Mouse (Mus musculus): ENCODE results near the gene Rps23. TPM values are rescaled to one million over a fixed set of nuclear protein-coding genes. Genes with fewer than 3 reads are reported as not detected.

Rps23 gene
- polyA plus RNA-seq, 1 experiment = 1,782 TPM

DNA sequence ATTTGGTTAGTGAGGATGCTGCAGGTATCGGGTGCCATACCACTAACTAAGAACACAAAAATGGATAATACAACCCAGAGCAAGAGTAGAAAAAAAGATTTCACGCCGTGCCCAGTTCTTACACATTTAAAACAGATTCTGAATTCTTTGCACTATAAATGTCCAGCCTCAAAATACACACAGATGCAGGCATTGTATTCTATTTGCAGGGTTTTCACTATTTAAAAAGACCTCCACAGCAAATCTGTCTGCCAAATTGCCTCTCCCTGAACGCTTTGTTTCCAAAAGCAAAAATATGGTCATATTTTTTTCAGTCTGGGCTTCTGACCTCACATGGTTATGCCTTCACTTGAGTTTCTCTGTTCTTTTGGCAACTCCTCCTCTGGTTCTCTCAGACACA is 27.9 kb upstream of the Rps23 start:
- TF ChIP-seq E2F4 (IDR thresholded peaks at IDR 0.05; ENCODE audit: insufficient read depth) = no peak
- TF ChIP-seq USF1 (IDR thresholded peaks at IDR 0.05; ENCODE audit: low read depth) = no peak
- no peak for TF ChIP-seq TCF3 (IDR thresholded peaks at IDR 0.05; ENCODE audit: insufficient read length, low read depth)
- TF ChIP-seq POLR2AphosphoS2 (IDR thresholded peaks at IDR 0.05; ENCODE audit: insufficient read length, low read depth) = no peak
- no peak for TF ChIP-seq CEBPB (IDR thresholded peaks at IDR 0.05; ENCODE audit: insufficient read depth, poor library complexity, severe bottlenecking)
- no peak for TF ChIP-seq MYOG (IDR thresholded peaks at IDR 0.05; ENCODE audit: control insufficient read depth in 1 of 3, insufficient read depth in 1 of 3, insufficient read length in 2 of 3, low read depth in 2 of 3)
- no peak for TF ChIP-seq POLR2A (IDR thresholded peaks at IDR 0.05; ENCODE audit: insufficient read length, low read depth)
- TF ChIP-seq MYOD1 (IDR thresholded peaks at IDR 0.05; ENCODE audit: control insufficient read depth in 1 of 3, insufficient read length in 2 of 3, low read depth in 2 of 3) = no peak
- TF ChIP-seq TCF12 (IDR thresholded peaks at IDR 0.05; ENCODE audit: insufficient read depth, poor library complexity, severe bottlenecking) = no peak
- TF ChIP-seq SRF (IDR thresholded peaks at IDR 0.05; ENCODE audit: control insufficient read depth, insufficient read length, low read depth) = no peak
- no peak for TF ChIP-seq REST (IDR thresholded peaks at IDR 0.05; ENCODE audit: insufficient read depth, insufficient read length)
- TF ChIP-seq MAX (IDR thresholded peaks at IDR 0.05; ENCODE audit: low read depth) = no peak
- no peaks in the 10 kb centered on the region for H3K79me2 ChIP-seq (ENCODE audit: control insufficient read depth, insufficient read depth)
- no peaks in the 10 kb centered on the region for H3K36me3 ChIP-seq (ENCODE audit: control insufficient read depth, insufficient read depth)

DNA sequence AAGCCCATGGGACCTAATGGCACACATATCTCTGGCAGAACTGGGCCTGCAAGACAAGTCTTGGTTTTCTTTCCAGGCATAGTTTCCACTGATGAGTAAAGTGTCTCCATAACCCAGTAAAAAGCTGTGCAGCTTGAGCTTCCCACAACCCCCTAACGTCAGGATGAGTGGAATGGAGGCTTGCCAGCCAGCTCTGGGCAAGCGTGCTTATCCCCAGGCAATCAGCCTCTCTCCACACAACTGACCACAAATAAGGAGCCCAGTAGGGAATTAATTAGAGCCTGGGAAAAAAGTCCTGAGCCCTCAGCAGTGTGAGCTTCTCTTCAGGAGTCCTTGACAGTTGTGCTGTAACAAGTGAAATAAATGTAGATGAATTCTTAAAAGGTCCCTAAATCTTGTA is 26.7 kb upstream of the Rps23 start:
- TF ChIP-seq MYOD1 (IDR thresholded peaks at IDR 0.05; ENCODE audit: control insufficient read depth in 1 of 3, insufficient read length in 2 of 3, low read depth in 2 of 3) (no peak), CEBPB (IDR thresholded peaks at IDR 0.05; ENCODE audit: insufficient read depth, poor library complexity, severe bottlenecking) (no peak), MYOG (IDR thresholded peaks at IDR 0.05; ENCODE audit: control insufficient read depth in 1 of 3, insufficient read depth in 1 of 3, insufficient read length in 2 of 3, low read depth in 2 of 3) (no peak), USF1 (IDR thresholded peaks at IDR 0.05; ENCODE audit: low read depth) (no peak), SRF (IDR thresholded peaks at IDR 0.05; ENCODE audit: control insufficient read depth, insufficient read length, low read depth) (no peak), POLR2A (IDR thresholded peaks at IDR 0.05; ENCODE audit: insufficient read length, low read depth) (no peak), REST (IDR thresholded peaks at IDR 0.05; ENCODE audit: insufficient read depth, insufficient read length) (no peak)
- no peaks in the 10 kb centered on the region for H3K36me3 ChIP-seq (ENCODE audit: control insufficient read depth, insufficient read depth)
- no peak overlapping the region for H3ac ChIP-seq (ENCODE audit: control insufficient read depth, insufficient read length)
- H3K27me3 ChIP-seq (ENCODE audit: control insufficient read depth, insufficient read depth, insufficient read length) = no peaks in the 10 kb centered on the region
- no peak overlapping the region for H3K4me2 ChIP-seq (ENCODE audit: low read depth)
- H3K79me2 ChIP-seq (ENCODE audit: control insufficient read depth, insufficient read depth) = no peaks in the 10 kb centered on the region
- H3K4me3 ChIP-seq = no peak overlapping the region

More for the DNA sequence above, 27.9 kb upstream of the Rps23 start:
- H3K4me2 ChIP-seq (ENCODE audit: low read depth) = no peak overlapping the region
- H3K4me3 ChIP-seq = no peak overlapping the region
- H3ac ChIP-seq (ENCODE audit: control insufficient read depth, insufficient read length) = no peak overlapping the region
- H3K27me3 ChIP-seq (ENCODE audit: control insufficient read depth, insufficient read depth, insufficient read length) = no peaks in the 10 kb centered on the region

DNA sequence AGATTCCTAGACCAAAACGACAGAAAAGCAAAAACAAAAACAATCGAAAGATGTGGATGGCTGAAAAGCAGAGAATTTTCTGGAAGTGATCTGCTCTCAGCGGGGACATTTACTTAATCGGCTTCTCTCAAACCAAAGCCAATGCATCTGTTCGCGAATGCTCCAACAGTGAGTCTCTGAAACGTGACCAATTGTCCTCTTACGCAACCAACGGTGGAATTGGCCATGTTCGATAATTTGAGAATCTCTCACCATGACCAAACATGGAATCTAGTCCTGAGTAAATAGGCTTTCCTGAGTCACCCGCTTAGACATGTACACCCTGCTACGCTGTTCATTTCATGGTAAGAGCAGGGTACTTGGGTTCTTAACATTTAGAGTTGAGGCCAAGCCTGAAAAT is 25.9 kb upstream of the Rps23 start:
- Histone ChIP-seq H3K79me2 (ENCODE audit: control insufficient read depth, insufficient read depth) (no peaks in the 10 kb centered on the region), H3K4me2 (ENCODE audit: low read depth) (no peak overlapping the region), H3K27me3 (ENCODE audit: control insufficient read depth, insufficient read depth, insufficient read length) (no peaks in the 10 kb centered on the region), H3ac (ENCODE audit: control insufficient read depth, insufficient read length) (no peak overlapping the region), H3K4me3 (no peak overlapping the region), H3K36me3 (ENCODE audit: control insufficient read depth, insufficient read depth) (no peaks in the 10 kb centered on the region)
- TF ChIP-seq CEBPB (IDR thresholded peaks at IDR 0.05; ENCODE audit: insufficient read depth, poor library complexity, severe bottlenecking) (0 out of 2 replicates have a peak, but pooled peaks have one; percentile 14), USF1 (IDR thresholded peaks at IDR 0.05; ENCODE audit: low read depth) (no peak)

GRCm38 (mm10) chr13:90905176-90905575 is 17.6 kb upstream of the Rps23 start, which contains the start of gene Atp6ap1l:
Atp6ap1l (minus strand) TSS chr13:90905355.
- Histone ChIP-seq H3K79me2 (ENCODE audit: control insufficient read depth, insufficient read depth) (no peaks in the 10 kb centered on the region), H3K36me3 (ENCODE audit: control insufficient read depth, insufficient read depth) (no peaks in the 10 kb centered on the region), H3K4me2 (ENCODE audit: low read depth) (no peak within 1 kb of the TSS), H3ac (ENCODE audit: control insufficient read depth, insufficient read length) (no peak within 1 kb of the TSS), H3K27me3 (ENCODE audit: control insufficient read depth, insufficient read depth, insufficient read length) (no peaks in the 10 kb centered on the region), H3K4me3 (no peak within 1 kb of the TSS)
- TF ChIP-seq POLR2AphosphoS2 (IDR thresholded peaks at IDR 0.05; ENCODE audit: insufficient read length, low read depth) = no peak
- no peak for TF ChIP-seq MYOG (IDR thresholded peaks at IDR 0.05; ENCODE audit: control insufficient read depth in 1 of 3, insufficient read depth in 1 of 3, insufficient read length in 2 of 3, low read depth in 2 of 3)

DNA sequence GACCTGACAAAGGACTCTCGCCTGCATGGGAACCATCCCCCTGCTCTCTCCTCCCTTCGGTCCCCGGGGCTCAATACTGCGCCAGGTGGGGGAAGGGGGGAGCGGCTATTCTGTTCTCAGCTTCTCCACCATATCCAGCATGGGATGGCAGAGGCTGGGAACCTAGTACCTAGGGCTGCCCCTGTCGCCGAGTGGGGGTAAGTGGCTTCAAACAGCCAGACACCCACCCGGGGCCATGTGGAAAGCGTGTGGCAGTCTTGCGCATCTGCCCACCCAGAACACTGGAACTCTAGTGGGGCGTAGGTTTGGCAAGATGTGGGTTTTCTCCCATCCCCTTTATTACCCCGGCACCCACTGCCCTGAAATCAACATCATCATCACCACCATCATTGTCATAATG is 15.4 kb upstream of the Rps23 start:
- Histone ChIP-seq H3K4me3 (no peak overlapping the region), H3K27me3 (ENCODE audit: control insufficient read depth, insufficient read depth, insufficient read length) (no peaks in the 10 kb centered on the region), H3K4me2 (ENCODE audit: low read depth) (no peak overlapping the region), H3K79me2 (ENCODE audit: control insufficient read depth, insufficient read depth) (no peaks in the 10 kb centered on the region), H3K36me3 (ENCODE audit: control insufficient read depth, insufficient read depth) (no peaks in the 10 kb centered on the region), H3ac (ENCODE audit: control insufficient read depth, insufficient read length) (no peak overlapping the region)
- TF ChIP-seq MYOG (IDR thresholded peaks at IDR 0.05; ENCODE audit: control insufficient read depth in 1 of 3, insufficient read depth in 1 of 3, insufficient read length in 2 of 3, low read depth in 2 of 3) (no peak), MYOD1 (IDR thresholded peaks at IDR 0.05; ENCODE audit: control insufficient read depth in 1 of 3, insufficient read length in 2 of 3, low read depth in 2 of 3) (no peak), REST (IDR thresholded peaks at IDR 0.05; ENCODE audit: insufficient read depth, insufficient read length) (no peak), MAX (IDR thresholded peaks at IDR 0.05; ENCODE audit: low read depth) (no peak), USF1 (IDR thresholded peaks at IDR 0.05; ENCODE audit: low read depth) (no peak), CEBPB (IDR thresholded peaks at IDR 0.05; ENCODE audit: insufficient read depth, poor library complexity, severe bottlenecking) (no peak), POLR2AphosphoS2 (IDR thresholded peaks at IDR 0.05; ENCODE audit: insufficient read length, low read depth) (no peak), TCF3 (IDR thresholded peaks at IDR 0.05; ENCODE audit: insufficient read length, low read depth) (no peak), SRF (IDR thresholded peaks at IDR 0.05; ENCODE audit: control insufficient read depth, insufficient read length, low read depth) (no peak), E2F4 (IDR thresholded peaks at IDR 0.05; ENCODE audit: insufficient read depth) (no peak), TCF12 (IDR thresholded peaks at IDR 0.05; ENCODE audit: insufficient read depth, poor library complexity, severe bottlenecking) (no peak), POLR2A (IDR thresholded peaks at IDR 0.05; ENCODE audit: insufficient read length, low read depth) (no peak)

Measured in myocyte (in vitro differentiated cells).